Mouse (Mus musculus) gastrocnemius, postnatal 10 days (tissue): Measurements from ENCODE around the gene Gm20388. TPM values are rescaled to one million over a fixed set of nuclear protein-coding genes. Genes with fewer than 3 reads are reported as not detected.
A peak's percentile ranks its signal among the peaks of the same experiment; 100 is the strongest.

ENCODE experiments used
- DNase-seq: peaks from one replicate; pipeline ENCODE4 v3.0.0; 2021; ENCODE audit warnings: mixed read lengths
- total RNA-seq, 2 experiments: library from RNA; stranded (reverse); gene quantifications; 2 replicates each; pipeline ENCODE4 v1.2.3; 2021

The Gm20388 gene
- total RNA-seq, 2 experiments from 2014 or later: 2.9 to 6.0 TPM

DNA sequence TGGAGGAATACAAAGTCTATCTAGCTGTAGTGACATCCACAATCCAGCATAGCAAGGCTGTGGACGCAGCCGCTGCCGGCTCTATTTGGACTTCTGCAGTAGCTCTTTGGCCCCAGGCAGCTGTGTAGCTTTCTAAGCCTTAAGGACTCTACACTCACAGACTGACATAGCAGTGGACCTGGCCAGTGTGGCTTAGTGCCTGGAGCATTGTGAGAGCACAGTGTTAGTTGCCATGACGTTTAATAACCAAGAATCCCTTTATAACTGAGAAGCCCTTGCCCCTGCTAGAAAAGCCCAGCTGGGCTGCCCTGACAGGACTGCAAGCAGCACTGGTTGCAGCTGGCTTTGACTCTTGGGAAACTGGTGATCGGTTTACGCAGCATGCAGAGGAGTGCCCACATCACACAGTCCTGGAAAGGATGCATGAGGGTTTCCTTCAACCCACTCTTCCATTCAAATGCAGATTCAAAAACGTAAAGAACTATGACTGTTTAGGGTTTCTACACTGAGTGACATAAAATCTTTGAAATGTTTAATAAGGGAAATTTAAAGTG is 214.3 kb downstream of the Gm20388 start:
- DNase-seq: no peak

DNA sequence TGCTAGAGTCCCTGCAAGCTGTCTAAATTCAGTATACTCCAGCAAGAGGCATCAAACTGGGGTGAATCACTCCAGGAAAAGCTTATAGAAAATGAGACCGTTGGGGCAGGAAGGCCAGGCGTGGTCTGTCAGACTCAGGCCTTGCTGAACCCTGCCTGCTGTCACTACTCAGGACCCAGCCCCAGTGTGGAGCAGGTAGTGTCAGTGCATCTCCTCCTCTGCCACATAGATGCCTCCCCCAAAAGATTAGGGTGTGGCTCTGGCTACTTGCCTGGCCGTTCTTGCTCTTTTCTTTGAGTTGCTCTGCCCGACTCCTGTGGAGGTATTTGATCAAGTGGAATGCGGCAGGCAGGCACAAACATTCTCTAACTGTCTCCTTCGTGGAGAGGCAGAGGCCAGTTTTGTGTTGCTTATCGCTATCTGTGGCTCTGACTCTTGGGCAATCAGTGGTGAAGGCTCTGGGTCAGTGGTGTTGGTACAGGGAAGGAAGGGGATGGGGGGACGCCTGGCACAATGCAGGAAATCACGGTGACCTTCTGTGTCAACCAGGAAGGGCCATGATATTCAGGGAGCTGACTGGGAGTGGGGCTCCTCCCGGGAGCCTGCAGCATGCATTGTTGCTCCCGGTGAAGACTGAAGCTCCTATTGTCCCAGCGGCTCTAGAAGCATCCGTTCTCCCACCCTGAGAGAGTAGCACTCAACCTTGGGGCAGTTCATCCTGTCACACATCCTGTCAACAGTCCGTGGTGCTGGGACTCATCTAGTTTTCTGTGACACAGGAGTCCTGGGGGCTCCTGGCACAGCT is 215.9 kb downstream of the Gm20388 start:
- DNase-seq: no peak

DNA sequence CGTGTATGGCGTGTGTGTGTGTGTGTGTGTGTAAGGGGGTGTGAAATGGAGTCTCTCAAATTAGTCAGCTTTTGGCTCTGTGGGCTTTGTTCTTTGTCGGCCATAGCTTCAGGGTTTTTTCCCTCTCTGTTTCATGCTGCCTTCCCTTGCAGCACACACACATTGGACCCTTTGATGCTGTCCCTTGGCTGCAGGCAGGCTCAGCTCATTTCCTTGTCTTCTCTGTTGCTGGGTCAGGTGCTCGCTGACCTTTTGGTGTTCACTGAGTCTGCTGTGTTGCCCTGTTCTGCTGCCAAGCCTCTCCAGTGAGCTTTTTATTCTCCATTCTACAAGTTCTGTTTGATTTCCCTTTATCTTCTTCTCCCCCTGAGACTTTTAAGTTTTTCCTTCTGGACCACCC is 218.9 kb downstream of the Gm20388 start:
- DNase-seq: no peak

DNA sequence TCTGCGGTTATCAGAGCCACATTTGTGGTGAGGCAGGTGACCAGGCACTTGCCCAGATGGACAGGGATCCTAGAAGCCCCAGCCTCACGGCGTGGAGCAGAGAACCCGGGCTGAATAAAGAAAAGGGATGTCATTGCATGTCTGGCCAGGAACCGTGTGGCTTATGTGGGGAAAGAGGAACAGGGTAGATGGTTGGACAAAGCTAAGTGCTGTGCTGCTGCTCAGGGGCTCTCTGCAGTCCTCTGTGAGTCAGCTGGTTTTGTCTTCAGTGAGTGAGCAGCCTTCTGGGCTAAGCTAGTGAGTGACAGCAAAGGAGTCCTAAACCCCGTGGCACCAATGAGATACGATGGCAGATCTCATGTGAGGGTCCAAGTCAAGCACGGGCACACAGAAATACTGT is 220.5 kb downstream of the Gm20388 start:
- DNase-seq: no peak

GRCm38 (mm10) chr8:120133169-120133568 is 222.5 kb downstream of the Gm20388 start:
- no peak for DNase-seq

DNA sequence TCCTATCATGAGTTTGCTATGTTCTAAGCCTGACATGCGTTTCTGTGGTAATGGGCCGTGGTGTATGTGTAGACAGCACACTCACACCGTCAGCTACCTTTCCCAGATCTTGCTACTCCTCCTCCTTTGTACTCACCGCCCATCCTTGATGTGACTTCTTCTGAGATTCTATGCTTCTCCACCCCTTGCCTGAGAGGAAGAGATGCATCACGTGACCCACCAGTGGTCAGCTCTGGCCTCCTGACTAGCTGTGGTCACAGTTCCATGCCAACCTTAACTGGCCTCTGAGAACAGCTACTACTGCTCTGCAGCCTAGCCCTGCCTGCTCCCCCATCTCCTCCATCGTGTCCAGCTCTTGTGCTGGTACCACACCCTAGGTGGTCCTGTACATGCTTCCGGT is 225.0 kb downstream of the Gm20388 start:
- DNase-seq: no peak

GRCm38 (mm10) chr8:120136618-120137017 is 226.0 kb downstream of the Gm20388 start:
- DNase-seq: peak; percentile 48

DNA sequence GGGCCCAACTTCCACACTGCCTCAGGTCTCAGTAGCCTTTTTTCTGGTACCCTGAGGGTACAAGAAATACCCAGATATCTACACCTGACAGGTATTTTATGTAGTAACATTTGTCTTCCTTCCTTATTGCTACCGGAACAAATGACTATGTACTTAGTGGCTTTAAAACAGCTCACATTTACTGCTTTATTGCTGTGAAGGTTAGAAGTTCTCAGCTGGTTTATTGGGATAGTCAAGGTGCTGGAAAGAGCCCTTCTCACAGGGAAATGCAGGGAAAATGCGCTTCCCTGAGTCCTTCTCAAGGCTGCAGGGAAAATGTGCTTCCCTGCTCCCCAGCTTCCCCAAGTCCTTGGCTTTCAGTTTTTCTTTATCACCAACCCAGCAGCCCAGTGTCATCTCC is 228.3 kb downstream of the Gm20388 start:
- no peak for DNase-seq

DNA sequence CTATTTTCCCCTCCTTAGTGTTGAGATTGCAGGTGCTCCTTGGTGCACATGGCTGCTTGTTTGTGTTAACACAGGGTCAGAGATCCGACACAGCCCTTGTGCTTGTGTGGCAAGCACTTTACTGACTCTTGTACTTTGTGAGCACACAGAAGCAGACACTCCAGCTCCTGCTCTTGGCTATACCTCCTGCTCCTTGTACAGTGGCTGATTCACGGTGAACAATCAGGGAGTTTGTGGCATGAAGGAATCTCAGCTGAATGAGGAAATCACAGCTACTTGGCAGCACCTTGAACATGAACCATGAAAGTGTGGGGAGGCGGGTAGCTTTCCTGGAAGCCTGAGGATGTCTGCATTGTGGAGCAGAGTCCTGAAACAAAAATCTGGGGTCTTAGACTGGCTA is 230.1 kb downstream of the Gm20388 start:
- no peak for DNase-seq

DNA sequence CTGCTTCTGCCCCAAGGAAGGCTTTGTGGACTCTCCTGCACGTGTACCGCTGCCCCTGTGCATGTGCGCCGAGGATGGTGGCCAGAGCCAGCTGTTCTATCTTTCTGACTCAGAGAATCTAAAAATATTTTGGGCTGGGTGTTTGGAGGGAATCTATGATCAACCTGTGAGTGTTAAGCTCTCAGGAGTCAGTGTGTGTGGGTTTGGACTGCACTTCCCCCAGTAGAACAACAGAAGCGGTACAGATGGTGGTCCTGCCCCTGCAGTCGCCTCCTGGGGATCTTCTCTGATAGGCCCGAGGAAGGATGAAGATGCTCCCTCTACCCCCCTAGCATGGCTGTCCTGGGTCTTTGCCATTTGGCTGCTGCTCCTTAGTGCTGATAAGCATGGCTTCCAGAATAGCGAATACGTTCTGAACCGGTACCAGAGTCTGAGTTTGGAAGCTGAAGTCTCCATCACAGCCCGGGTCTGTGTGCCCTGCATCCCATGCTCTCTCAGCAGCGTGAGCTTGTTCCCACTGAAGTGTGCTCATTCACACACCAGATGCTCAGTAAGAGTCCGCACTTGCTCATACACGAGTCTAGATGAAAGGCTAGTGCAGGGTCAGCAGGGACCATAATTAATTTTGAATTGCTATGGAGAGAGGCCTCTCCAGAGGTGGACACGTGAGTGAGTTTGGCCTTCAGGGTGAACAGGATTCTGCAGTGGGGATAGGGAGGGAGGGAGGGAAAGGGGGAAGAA is 233.4 kb downstream of the Gm20388 start:
- no peak for DNase-seq

GRCm38 (mm10) chr8:120144652-120145301 is 234.1 kb downstream of the Gm20388 start:
- DNase-seq: no peak

DNA sequence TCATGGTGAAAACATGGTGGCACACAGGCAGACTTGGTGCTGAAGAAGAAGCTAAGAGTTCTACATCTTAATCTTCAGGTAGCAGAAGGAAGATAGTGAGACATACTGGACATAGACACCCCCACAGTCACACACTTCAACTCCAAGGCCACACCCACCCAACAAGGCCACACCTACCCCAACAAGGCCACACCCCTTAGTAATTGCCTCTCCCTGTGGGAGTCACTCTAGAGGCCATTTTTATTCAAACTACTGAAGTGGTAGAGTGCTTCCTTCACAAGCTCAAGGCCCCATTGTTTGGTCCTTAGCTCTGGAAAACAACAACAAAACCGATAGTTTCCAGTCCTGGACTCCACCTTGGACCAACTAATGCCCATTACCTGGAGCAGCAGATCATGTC is 235.4 kb downstream of the Gm20388 start:
- DNase-seq: no peak

GRCm38 (mm10) chr8:120150028-120150427 is 239.4 kb downstream of the Gm20388 start:
- DNase-seq: no peak

DNA sequence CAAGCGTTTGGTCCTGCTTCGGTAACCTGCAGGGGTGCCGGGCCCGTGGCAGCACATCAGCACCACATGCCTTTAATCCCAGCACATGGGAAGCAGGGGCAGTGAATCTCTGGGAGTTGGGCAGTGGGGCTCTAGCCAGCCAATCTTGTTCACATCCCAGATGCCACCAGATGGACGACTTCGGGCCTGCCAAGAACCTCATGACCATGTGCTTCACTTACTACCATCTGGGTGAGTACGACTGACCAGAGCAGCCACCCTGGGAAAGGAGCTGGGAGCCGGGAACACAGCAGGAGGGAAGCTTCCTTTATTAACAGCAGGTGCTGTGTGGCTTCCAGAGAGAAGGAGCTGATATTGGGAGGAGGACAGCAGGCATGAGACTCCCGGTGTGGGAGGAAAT is 240.5 kb downstream of the Gm20388 start:
- no peak for DNase-seq

DNA sequence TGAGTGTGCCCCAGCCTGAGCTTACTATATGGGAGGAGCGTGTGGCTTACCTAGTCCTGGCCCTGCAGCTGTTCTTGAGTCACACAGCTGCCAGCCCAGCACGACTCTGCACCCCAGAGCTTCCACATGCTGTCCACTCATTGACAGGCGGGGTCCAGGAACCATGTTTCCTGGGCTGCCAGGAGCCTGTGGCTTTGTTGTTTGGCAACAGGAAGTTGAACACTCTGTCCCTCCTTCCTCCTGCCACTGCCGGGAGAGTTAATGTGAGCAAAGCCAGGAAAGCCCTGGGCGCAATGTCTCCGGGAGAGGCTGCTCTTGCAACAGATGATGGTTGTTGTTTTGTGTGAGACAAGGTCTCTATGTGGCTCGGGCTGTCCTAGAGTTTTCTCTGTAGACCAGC is 242.0 kb downstream of the Gm20388 start:
- DNase-seq: no peak

DNA sequence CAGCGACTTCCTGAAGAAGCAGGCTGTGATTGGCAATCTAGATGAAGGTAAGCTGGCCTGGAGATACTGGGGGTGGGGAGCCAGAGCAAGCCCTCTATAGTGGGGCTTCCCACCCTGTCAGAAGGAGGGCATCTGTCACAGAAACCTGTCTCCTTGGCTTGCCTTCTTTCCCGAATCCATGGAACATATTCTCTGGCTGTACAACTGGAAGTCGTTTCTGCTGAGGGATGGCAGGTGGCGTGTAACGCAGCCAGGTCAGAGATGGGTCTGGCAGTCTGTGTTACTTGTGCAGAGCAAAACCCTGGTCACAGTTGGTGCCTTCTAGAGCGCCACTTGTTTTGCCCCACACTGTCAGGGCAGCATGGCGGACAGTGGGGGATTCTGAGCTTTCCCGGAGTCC is 249.7 kb downstream of the Gm20388 start:
- no peak for DNase-seq

- DNase-seq: no peak
These were observed 251.2 kb downstream of the Gm20388 start for GRCm38 (mm10) chr8:120161658-120162403.

- no peak for DNase-seq
These were observed 251.7 kb downstream of the Gm20388 start for GRCm38 (mm10) chr8:120162404-120162752.

DNA sequence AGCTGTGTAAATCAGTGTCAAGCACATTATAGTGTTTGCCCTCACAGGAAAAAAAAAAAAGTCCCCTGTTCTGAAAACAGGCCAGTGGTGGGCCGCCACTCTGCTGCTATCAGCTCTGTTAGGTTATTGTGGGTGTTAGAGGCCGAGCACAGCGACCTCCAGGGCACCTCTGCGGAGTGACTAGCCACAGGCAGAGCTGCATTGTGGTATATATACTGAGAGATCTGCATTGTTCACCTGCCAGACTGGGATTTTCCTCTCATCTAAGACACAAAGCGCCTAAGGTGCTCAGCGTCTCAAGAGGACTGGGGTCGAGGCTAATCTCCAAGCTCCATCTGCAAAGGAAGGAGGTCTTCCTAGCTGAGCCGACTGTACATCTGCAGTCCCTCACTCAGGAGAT is 252.7 kb downstream of the Gm20388 start:
- DNase-seq: no peak

GRCm38 (mm10) chr8:120164026-120164425 is 253.4 kb downstream of the Gm20388 start:
- DNase-seq: no peak

DNA sequence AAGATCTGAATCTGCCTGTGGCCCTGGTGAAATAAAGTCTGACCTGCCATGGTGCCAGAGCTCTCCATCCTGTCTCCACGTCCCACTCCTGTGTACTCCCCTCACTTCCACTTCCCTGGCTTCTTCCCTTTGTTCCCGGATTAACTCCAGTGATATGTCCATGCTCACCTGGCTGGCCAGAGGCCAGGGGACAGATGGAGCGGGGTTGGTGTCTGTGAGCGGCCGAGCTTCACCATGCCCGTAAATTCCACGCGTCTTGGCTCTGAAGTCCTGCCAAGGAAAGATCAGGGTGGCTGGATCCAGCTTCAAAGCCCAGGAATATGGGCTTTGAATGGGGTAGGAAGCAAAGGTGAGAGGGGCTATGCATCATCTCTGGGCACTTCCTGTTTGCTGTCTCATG is 256.5 kb downstream of the Gm20388 start:
- DNase-seq: no peak

- no peak for DNase-seq
These were observed 257.2 kb downstream of the Gm20388 start for GRCm38 (mm10) chr8:120167821-120168220.
